Comparison of ENCODE assay signal across 7 mouse cellular contexts in the genomic region with DNA sequence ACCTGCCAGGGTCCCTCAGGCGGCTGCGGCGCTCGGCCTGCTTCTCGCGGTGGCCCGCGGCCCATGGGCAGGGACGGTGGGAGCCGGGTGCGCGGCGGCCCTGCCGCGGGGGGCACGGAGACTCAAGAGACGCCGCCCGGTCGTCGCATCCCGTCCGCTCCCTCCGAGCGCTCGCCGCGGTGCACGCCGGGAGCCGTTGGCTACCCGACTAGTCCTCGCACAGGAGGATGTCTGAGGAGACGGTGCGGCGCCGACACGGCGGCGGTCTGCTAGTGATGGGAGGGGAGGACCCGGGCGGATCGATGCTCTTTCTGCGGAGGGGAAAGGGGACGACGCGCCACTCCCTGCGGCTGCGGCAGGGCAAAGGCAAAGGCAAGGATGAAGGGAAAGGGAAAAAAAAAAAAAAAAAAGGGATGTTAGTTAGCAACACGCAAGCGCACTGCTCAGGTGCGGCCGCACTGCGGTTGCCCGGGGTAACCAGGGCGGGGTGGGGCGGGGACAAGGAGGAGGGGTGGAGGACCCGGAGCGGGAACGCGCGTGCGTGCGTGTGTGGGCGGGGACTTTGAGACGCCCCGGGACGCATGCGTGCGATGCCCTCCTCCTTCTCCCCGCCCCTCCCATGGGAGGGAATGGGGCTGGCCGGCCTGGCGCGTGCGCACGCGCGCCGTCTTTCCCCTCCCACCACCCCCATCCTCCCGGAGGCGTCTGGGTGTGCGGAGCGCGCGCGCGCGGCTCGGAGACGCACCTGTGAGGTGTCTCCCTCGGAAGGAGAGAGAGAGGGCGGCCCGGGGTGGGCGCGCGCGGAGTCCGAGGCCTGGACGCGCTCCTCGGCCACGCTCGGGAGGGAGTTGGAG. TPM values are rescaled to one million over a fixed set of nuclear protein-coding genes. Genes with fewer than 3 reads are reported as not detected.
DNase-seq lines count a peak whose midpoint lies in the region; ATAC-seq and TF ChIP-seq lines count a peak whose summit lies in the region.

Ccdc92 (minus strand) TSS at position 412 of the 854 bp plus-strand sequence.
Zfp664 (plus strand) TSS at position 679 of the 854 bp plus-strand sequence.

- H3K9ac ChIP-seq in intestine, postnatal 0 days (ENCODE audit: low read depth, low read length), result peak within 1 kb of the TSS; percentile 71
- H3K9ac ChIP-seq in midbrain, embryonic 12.5 days (replicated peaks), result peak within 1 kb of the TSS; percentile 99

- no peaks in the 10 kb centered on the region for H3K9me3 ChIP-seq in embryonic facial prominence, embryonic 10.5 days
- H3K9me3 ChIP-seq in intestine, postnatal 0 days (ENCODE audit: control insufficient read depth), result no peaks in the 10 kb centered on the region
- H3K9me3 ChIP-seq in midbrain, embryonic 12.5 days, result no peaks in the 10 kb centered on the region

- WGBS in embryonic facial prominence, embryonic 10.5 days, result under 1% methylated on average over 99 of the region's 103 CpGs
- under 1% methylated on average over 94 of the region's 103 CpGs for WGBS in intestine, postnatal 0 days
- WGBS in midbrain, embryonic 12.5 days, result under 1% methylated on average over 54 of the region's 103 CpGs
- WGBS in small intestine, adult 2 months, result under 1% methylated on average over 98 of the region's 103 CpGs

- peaks cover 29% of the 10 kb centered on the region for H3K4me1 ChIP-seq in embryonic facial prominence, embryonic 10.5 days
- no peaks in the 10 kb centered on the region for H3K4me1 ChIP-seq in intestine, postnatal 0 days (replicated peaks; ENCODE audit: control insufficient read depth, insufficient read depth, low read length)
- peaks cover 41% of the 10 kb centered on the region for H3K4me1 ChIP-seq in midbrain, embryonic 12.5 days
- H3K4me1 ChIP-seq in small intestine, adult 2 months (ENCODE audit: control insufficient read depth, insufficient read depth, insufficient read length, low read length), result peaks cover 6% of the 10 kb centered on the region

- peak; percentile 95 for ATAC-seq in intestine, postnatal 0 days
- peak; percentile 87 for ATAC-seq in midbrain, embryonic 12.5 days (ENCODE audit: low FRiP score, low read depth)

- H3K36me3 ChIP-seq in embryonic facial prominence, embryonic 10.5 days (replicated peaks), result peaks cover 22% of the 10 kb centered on the region
- no peaks in the 10 kb centered on the region for H3K36me3 ChIP-seq in intestine, postnatal 0 days (ENCODE audit: control insufficient read depth, insufficient read depth)
- H3K36me3 ChIP-seq in midbrain, embryonic 12.5 days, result 0 out of 2 replicates have a peak, but pooled peaks cover 10% of the 10 kb centered on the region
- no peaks in the 10 kb centered on the region for H3K36me3 ChIP-seq in small intestine, adult 2 months (ENCODE audit: control insufficient read depth, insufficient read depth, low read length)

- peak; percentile 58 for TF ChIP-seq POLR2A in small intestine, adult 2 months (IDR thresholded peaks at IDR 0.05; ENCODE audit: low read depth, low read length)

- TF ChIP-seq CTCF in intestine, postnatal 0 days (IDR thresholded peaks at IDR 0.05; ENCODE audit: low read depth), result no peak
- no peak for TF ChIP-seq CTCF in small intestine, adult 2 months (IDR thresholded peaks at IDR 0.05; ENCODE audit: extremely low read depth, insufficient read length, insufficient replicate concordance, low read depth, low read length)

- peaks cover 37% of the 10 kb centered on the region for H3K27me3 ChIP-seq in embryonic facial prominence, embryonic 10.5 days (replicated peaks; ENCODE audit: low read depth, poor library complexity, severe bottlenecking)
- peaks cover 12% of the 10 kb centered on the region for H3K27me3 ChIP-seq in intestine, postnatal 0 days (replicated peaks; ENCODE audit: control insufficient read depth, insufficient read depth, low read length)
- H3K27me3 ChIP-seq in midbrain, embryonic 12.5 days, result peaks cover 22% of the 10 kb centered on the region
- peaks cover 17% of the 10 kb centered on the region for H3K27me3 ChIP-seq in small intestine, adult 2 months (ENCODE audit: control insufficient read depth, insufficient read depth, low read length)

- peak within 1 kb of the TSS; percentile 86 for H3K4me3 ChIP-seq in embryonic facial prominence, embryonic 10.5 days
- H3K4me3 ChIP-seq in intestine, postnatal 0 days (ENCODE audit: low read depth, low read length), result peak within 1 kb of the TSS; percentile 69
- peak within 1 kb of the TSS; percentile 99 for H3K4me3 ChIP-seq in midbrain, embryonic 12.5 days
- H3K4me3 ChIP-seq in small intestine, adult 2 months (ENCODE audit: low read depth, low read length), result peak within 1 kb of the TSS; percentile 87

- H3K27ac ChIP-seq in embryonic facial prominence, embryonic 10.5 days (replicated peaks), result peak within 1 kb of the TSS; percentile 95
- peak within 1 kb of the TSS; percentile 82 for H3K27ac ChIP-seq in intestine, postnatal 0 days (ENCODE audit: low read depth, low read length)
- peak within 1 kb of the TSS; percentile 96 for H3K27ac ChIP-seq in midbrain, embryonic 12.5 days (replicated peaks)
- H3K27ac ChIP-seq in small intestine, adult 2 months (ENCODE audit: insufficient read depth, low read depth, low read length), result no peak within 1 kb of the TSS

- intact Hi-C loops in left cerebral cortex, postnatal 4 days (cut with DNase I), result no loop called here

- peak within 1 kb of the TSS; percentile 94 for H3K4me2 ChIP-seq in intestine, postnatal 0 days (replicated peaks; ENCODE audit: low read depth)
- H3K4me2 ChIP-seq in midbrain, embryonic 12.5 days (replicated peaks), result peak within 1 kb of the TSS; percentile 99

- DNase-seq in adrenal gland, postnatal 10 days, result peak; percentile 99
- peak; percentile 100 for DNase-seq in embryonic facial prominence, embryonic 10.5 days (ENCODE audit: low spot score)
- DNase-seq in gonadal fat pad, adult 2 months (ENCODE audit: low read depth), result peak; percentile 45
- DNase-seq in left cerebral cortex, postnatal 4 days, result peak; percentile 100

RNA-seq across cellular contexts. Expression of gene Ccdc92, which starts in this region (rescaled TPM):
- 1 to 10 TPM; 4.3 to 6.1 TPM for total RNA-seq in adrenal gland, postnatal 10 days (2021)
- polyA plus RNA-seq in embryonic facial prominence, embryonic 10.5 days (2016; fragmentation: Nextera tagmentation; extraction: Ambion mirVana), result 12.1 and 13.8 TPM in 2 replicates
- 6.6 and 10.5 TPM in 2 replicates for polyA plus RNA-seq in gonadal fat pad, adult 2 months (2012; rRNA removed)
- 3.3 TPM in 2 replicates for polyA plus RNA-seq in intestine, postnatal 0 days (2015; fragmentation: Nextera tagmentation; extraction: Ambion mirVana)
- 10 to 100 TPM; 35.0 to 36.1 TPM for total RNA-seq in left cerebral cortex, postnatal 4 days (2021)
- 20.8 and 21.3 TPM in 2 replicates for polyA plus RNA-seq in midbrain, embryonic 12.5 days (2016; fragmentation: Nextera tagmentation; extraction: Ambion mirVana)
- polyA plus RNA-seq in small intestine, adult 2 months (2012; rRNA removed), result 5.9 and 10.5 TPM in 2 replicates

RNA-seq across cellular contexts. Expression of gene Zfp664, which starts in this region (rescaled TPM):
- 10 to 100 TPM; 48.5 to 58.8 TPM for total RNA-seq in adrenal gland, postnatal 10 days (2021)
- 162 and 171 TPM in 2 replicates for polyA plus RNA-seq in embryonic facial prominence, embryonic 10.5 days (2016; fragmentation: Nextera tagmentation; extraction: Ambion mirVana)
- 21.9 and 25.4 TPM in 2 replicates for polyA plus RNA-seq in gonadal fat pad, adult 2 months (2012; rRNA removed)
- 34.7 and 36.7 TPM in 2 replicates for polyA plus RNA-seq in intestine, postnatal 0 days (2015; fragmentation: Nextera tagmentation; extraction: Ambion mirVana)
- 10 to 100 TPM; 49.3 to 53.4 TPM for total RNA-seq in left cerebral cortex, postnatal 4 days (2021)
- polyA plus RNA-seq in midbrain, embryonic 12.5 days (2016; fragmentation: Nextera tagmentation; extraction: Ambion mirVana), result 171 and 173 TPM in 2 replicates
- polyA plus RNA-seq in small intestine, adult 2 months (2012; rRNA removed), result 7.1 and 11.3 TPM in 2 replicates

Comparison
In these comparisons a context has a peak if more than half of its experiments do, and no peak if none do; other contexts are left out.
1. RNA of gene Ccdc92 (total RNA-seq): 35.0 to 36.1 TPM in left cerebral cortex, postnatal 4 days; 4.3 to 6.1 TPM in adrenal gland, postnatal 10 days; every median in the first group is over 4 times any median in the second.
2. DNase-seq: peak in every context shown above with its lines; median percentile 100 in embryonic facial prominence, embryonic 10.5 days; 100 in left cerebral cortex, postnatal 4 days; 99 in adrenal gland, postnatal 10 days; 45 in gonadal fat pad, adult 2 months.
3. Peak in every context shown above with its lines, with median percentiles within 50 percentile points of each other: H3K4me3 ChIP-seq.